Mouse (Mus musculus): Measurements from ENCODE around the gene H2-K1. TPM values are rescaled to one million over a fixed set of nuclear protein-coding genes. Genes with fewer than 3 reads are reported as not detected.
"Not testable (repeated sequence)": the region's sequence is repeated elsewhere in the genome, so short reads cannot be mapped to it uniquely, and the experiment has no call there.

The H2-K1 gene
- polyA plus RNA-seq, 1 experiment from 2014 or later, result 130 TPM

DNA sequence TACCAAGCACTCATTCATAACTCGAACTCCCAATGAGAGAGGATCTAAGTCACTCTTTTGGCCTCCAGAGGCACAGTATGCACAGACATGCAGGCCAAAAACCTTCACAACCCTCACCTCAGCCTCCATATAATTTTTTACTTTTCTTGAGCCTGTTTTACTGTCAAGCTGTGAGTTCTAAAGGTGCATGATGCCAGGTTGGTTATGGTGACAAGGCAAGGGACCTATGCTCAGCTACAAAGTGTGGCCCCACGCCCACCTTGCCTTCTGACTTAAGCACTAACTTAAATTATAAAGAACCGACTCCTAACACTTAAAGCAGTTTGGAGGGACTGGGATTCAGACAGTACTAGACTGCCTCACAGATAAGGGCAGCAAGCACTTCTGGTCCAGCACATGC lies 46.8 kb downstream of the H2-K1 start:
- TF ChIP-seq CTCF (IDR thresholded peaks at IDR 0.05; ENCODE audit: low read depth), result no peak
- TF ChIP-seq EP300 (optimal IDR thresholded peaks at IDR 0.05), result no peak
- H3K36me3 ChIP-seq (ENCODE audit: control insufficient read depth, insufficient read depth, low read length), result peaks cover 11% of the 10 kb centered on the region
- no peak for DNase-seq (ENCODE audit: low spot score)
- 0 out of 2 replicates have a peak overlapping the region, but pooled peaks have one; percentile 1 for H3K4me2 ChIP-seq (replicated peaks; ENCODE audit: low read depth)
- no peak overlapping the region for H3K4me3 ChIP-seq (ENCODE audit: low read depth, low read length)
- 71% methylated on average over 3 of the region's 3 CpGs for WGBS
- no peaks in the 10 kb centered on the region for H3K27me3 ChIP-seq (ENCODE audit: control insufficient read depth, insufficient read depth, low read length)
- peak overlapping the region; percentile 30; the same call in 1 of the 2 replicates for H3K27ac ChIP-seq (replicated peaks)
- H3K9ac ChIP-seq (ENCODE audit: low read length), result peak overlapping the region; percentile 18; the same call in 1 of the 2 replicates
- peaks cover 6% of the 10 kb centered on the region for H3K4me1 ChIP-seq (replicated peaks; ENCODE audit: control insufficient read depth, insufficient read depth)
- no peaks in the 10 kb centered on the region for H3K9me3 ChIP-seq (ENCODE audit: control insufficient read depth, low read length)
- no peak for ATAC-seq (ENCODE audit: low FRiP score, low TSS enrichment)

DNA sequence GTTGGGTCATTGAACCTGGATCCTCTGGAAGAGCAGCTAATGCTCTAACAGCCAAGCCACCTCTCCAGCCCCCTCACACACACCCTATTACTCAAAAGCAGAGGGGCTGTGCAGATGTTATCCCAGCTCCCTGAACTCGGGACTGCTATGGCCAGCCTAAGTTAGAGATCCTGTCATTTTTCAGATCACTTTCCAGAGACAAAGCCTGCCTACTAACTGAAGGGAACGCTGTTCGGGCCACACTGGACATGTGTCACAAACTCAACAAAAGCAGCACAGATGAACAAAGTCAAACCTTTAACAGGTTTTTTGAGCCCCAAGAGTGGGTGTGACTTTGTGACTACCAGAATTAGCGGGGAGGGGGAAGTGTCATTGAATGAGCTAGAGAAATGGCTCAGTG lies 47.3 kb downstream of the H2-K1 start:
- peaks cover 6% of the 10 kb centered on the region for H3K4me1 ChIP-seq (replicated peaks; ENCODE audit: control insufficient read depth, insufficient read depth)
- H3K27me3 ChIP-seq (ENCODE audit: control insufficient read depth, insufficient read depth, low read length), result no peaks in the 10 kb centered on the region
- H3K36me3 ChIP-seq (ENCODE audit: control insufficient read depth, insufficient read depth, low read length), result peaks cover 13% of the 10 kb centered on the region
- DNase-seq (ENCODE audit: low spot score) (no peak), ATAC-seq (ENCODE audit: low FRiP score, low TSS enrichment) (no peak)
- H3K4me2 ChIP-seq (replicated peaks; ENCODE audit: low read depth), result no peak overlapping the region
- no peak overlapping the region for H3K4me3 ChIP-seq (ENCODE audit: low read depth, low read length)
- 77% methylated on average over 4 of the region's 4 CpGs for WGBS
- TF ChIP-seq EP300 (optimal IDR thresholded peaks at IDR 0.05), result no peak
- TF ChIP-seq CTCF (IDR thresholded peaks at IDR 0.05; ENCODE audit: low read depth), result no peak
- H3K9me3 ChIP-seq (ENCODE audit: control insufficient read depth, low read length), result no peaks in the 10 kb centered on the region
- no peak overlapping the region for H3K9ac ChIP-seq (ENCODE audit: low read length)
- H3K27ac ChIP-seq (replicated peaks), result peak overlapping the region; percentile 30; the same call in 1 of the 2 replicates

GRCm38 (mm10) chr17:33952015-33952414 lies 48.1 kb downstream of the H2-K1 start:
- H3K4me2 ChIP-seq (replicated peaks; ENCODE audit: low read depth), result peak overlapping the region; percentile 87
- H3K4me3 ChIP-seq (ENCODE audit: low read depth, low read length), result peak overlapping the region; percentile 50; the same call in 1 of the 2 replicates
- peak overlapping the region; percentile 94 for H3K27ac ChIP-seq (replicated peaks)
- 0 out of 2 replicates have a peak overlapping the region, but pooled peaks have one; percentile 72 for H3K9ac ChIP-seq (ENCODE audit: low read length)
- not testable (repeated sequence) for H3K4me1 ChIP-seq (replicated peaks; ENCODE audit: control insufficient read depth, insufficient read depth); H3K27me3 ChIP-seq (ENCODE audit: control insufficient read depth, insufficient read depth, low read length); H3K9me3 ChIP-seq (ENCODE audit: control insufficient read depth, low read length); ATAC-seq (ENCODE audit: low FRiP score, low TSS enrichment); DNase-seq (ENCODE audit: low spot score)
- 69% methylated on average over 13 of the region's 13 CpGs for WGBS
- H3K36me3 ChIP-seq (ENCODE audit: control insufficient read depth, insufficient read depth, low read length), result peaks cover 13% of the 10 kb centered on the region

- peaks cover 13% of the 10 kb centered on the region for H3K36me3 ChIP-seq (ENCODE audit: control insufficient read depth, insufficient read depth, low read length)
- no peaks in the 10 kb centered on the region for H3K27me3 ChIP-seq (ENCODE audit: control insufficient read depth, insufficient read depth, low read length)
- TF ChIP-seq CTCF (IDR thresholded peaks at IDR 0.05; ENCODE audit: low read depth) (peak; percentile 13), EP300 (optimal IDR thresholded peaks at IDR 0.05) (no peak)
- H3K4me3 ChIP-seq (ENCODE audit: low read depth, low read length), result peak within 1 kb of the TSS; percentile 50
- peak within 1 kb of the TSS; percentile 87 for H3K4me2 ChIP-seq (replicated peaks; ENCODE audit: low read depth)
- no peaks in the 10 kb centered on the region for H3K9me3 ChIP-seq (ENCODE audit: control insufficient read depth, low read length)
- H3K4me1 ChIP-seq (replicated peaks; ENCODE audit: control insufficient read depth, insufficient read depth), result peaks cover 6% of the 10 kb centered on the region
- under 1% methylated on average over 40 of the region's 45 CpGs for WGBS
- H3K27ac ChIP-seq (replicated peaks), result peak within 1 kb of the TSS; percentile 94
- ATAC-seq (ENCODE audit: low FRiP score, low TSS enrichment) (peak; percentile 72), DNase-seq (ENCODE audit: low spot score) (peak; percentile 91)
- peak within 1 kb of the TSS; percentile 72 for H3K9ac ChIP-seq (ENCODE audit: low read length)
Measured at GRCm38 (mm10) chr17:33951021-33951946, 48.9 kb downstream of the H2-K1 start, which contains the start of gene B3galt4. TSS of gene B3galt4 (minus strand) at chr17:33951488.

DNA sequence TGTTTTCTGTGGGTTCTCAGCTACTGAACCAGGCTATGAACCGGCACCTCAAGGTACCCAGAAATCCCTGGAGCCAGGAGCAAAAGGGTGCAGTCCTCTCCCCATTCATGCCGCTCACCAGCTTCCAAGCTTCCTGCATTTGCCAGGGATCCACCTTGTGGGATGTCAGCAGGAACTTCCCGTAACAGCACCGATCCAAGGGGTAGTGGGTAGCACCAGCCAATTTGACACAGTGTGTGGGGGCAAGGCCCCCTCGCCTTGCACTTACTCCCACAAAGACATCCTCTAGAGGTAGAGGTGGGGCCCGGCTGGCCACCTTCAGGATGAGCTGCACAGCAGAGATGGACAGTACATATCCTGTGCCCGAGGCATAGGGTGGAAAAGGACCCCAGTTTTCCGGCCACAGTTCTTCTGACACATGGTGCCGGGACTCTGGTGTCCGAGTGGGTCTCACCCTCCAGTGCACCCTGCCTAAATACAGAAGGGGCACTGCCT lies 50.0 kb downstream of the H2-K1 start:
- no peak for ATAC-seq (ENCODE audit: low FRiP score, low TSS enrichment)
- no peak for DNase-seq (ENCODE audit: low spot score)
- 72% methylated on average over 10 of the region's 10 CpGs for WGBS
- Histone ChIP-seq H3K4me3 (ENCODE audit: low read depth, low read length) (peak overlapping the region; percentile 50), H3K27me3 (ENCODE audit: control insufficient read depth, insufficient read depth, low read length) (no peaks in the 10 kb centered on the region), H3K9ac (ENCODE audit: low read length) (peak overlapping the region; percentile 72), H3K9me3 (ENCODE audit: control insufficient read depth, low read length) (no peaks in the 10 kb centered on the region), H3K4me2 (replicated peaks; ENCODE audit: low read depth) (peak overlapping the region; percentile 87), H3K36me3 (ENCODE audit: control insufficient read depth, insufficient read depth, low read length) (peaks cover 13% of the 10 kb centered on the region), H3K27ac (replicated peaks) (peak overlapping the region; percentile 94), H3K4me1 (replicated peaks; ENCODE audit: control insufficient read depth, insufficient read depth) (peaks cover 6% of the 10 kb centered on the region)
- no peak for TF ChIP-seq CTCF (IDR thresholded peaks at IDR 0.05; ENCODE audit: low read depth)
- TF ChIP-seq EP300 (optimal IDR thresholded peaks at IDR 0.05), result no peak
